Comparison of ENCODE assay signal across 8 mouse cellular contexts in the genomic region with DNA sequence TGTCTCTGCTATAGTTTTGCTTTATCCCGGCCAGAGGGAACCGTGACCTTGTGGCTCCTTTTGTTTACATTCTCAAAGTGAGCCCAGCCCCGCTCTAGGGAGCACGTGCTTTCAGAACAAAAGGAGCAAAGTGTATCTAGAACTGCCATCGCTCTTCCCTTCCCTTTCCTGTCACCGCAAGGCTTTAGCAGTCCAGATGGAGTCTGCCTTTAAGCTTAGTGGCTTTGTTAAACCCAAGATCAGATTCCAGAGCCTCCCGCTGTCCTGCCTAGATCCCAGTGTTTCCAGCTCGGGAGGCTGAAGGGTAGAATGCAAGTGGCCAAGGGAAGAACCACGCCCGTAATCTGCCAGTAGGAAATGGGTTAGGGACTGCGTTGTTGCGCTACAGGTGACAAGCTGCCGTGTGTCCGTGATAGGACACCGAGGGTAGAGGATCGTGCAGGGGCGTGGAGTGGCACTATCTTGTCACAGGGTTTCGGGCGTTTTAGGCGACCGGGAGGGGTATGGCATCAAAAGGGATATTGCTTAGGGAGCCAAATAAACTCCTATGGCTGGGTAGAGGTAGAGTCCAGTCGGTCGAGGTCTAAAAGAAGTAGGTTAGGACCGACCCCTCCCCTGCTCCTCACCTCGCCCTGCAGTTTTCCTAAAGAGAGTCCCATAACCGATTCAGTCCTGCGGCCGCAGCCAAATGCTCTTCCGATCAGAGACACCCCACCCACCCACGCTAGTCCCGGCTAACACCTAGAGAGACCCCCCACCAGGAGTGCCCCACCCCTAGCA. TPM values are rescaled to one million over a fixed set of nuclear protein-coding genes. Genes with fewer than 3 reads are reported as not detected.
A peak's percentile ranks its signal among the peaks of the same experiment; 100 is the strongest.
DNase-seq lines count a peak whose midpoint lies in the region; ATAC-seq and TF ChIP-seq lines count a peak whose summit lies in the region.

No protein-coding gene starts in this region.

- peak overlapping the region; percentile 91 for H3K9ac ChIP-seq in kidney, embryonic 15.5 days
- H3K9ac ChIP-seq in heart, embryonic 13.5 days = peak overlapping the region; percentile 91
- peak overlapping the region; percentile 84 for H3K9ac ChIP-seq in limb, embryonic 14.5 days (ENCODE audit: low read depth, low read length, severe bottlenecking)
- H3K9ac ChIP-seq in midbrain, embryonic 15.5 days = peak overlapping the region; percentile 98

- peak overlapping the region; percentile 99 for H3K4me3 ChIP-seq in kidney, embryonic 15.5 days (replicated peaks)
- H3K4me3 ChIP-seq in cortical plate, adult 2 months (ENCODE audit: insufficient read depth, low read length) = peak overlapping the region; percentile 42
- H3K4me3 ChIP-seq in heart, embryonic 13.5 days = peak overlapping the region; percentile 75
- H3K4me3 ChIP-seq in limb, embryonic 14.5 days (replicated peaks; ENCODE audit: low read length) = peak overlapping the region; percentile 86
- peak overlapping the region; percentile 81 for H3K4me3 ChIP-seq in midbrain, embryonic 15.5 days

- no peaks in the 10 kb centered on the region for H3K27me3 ChIP-seq in kidney, embryonic 15.5 days
- H3K27me3 ChIP-seq in heart, embryonic 13.5 days (replicated peaks) = no peaks in the 10 kb centered on the region; the same call in 1 of the 2 replicates
- H3K27me3 ChIP-seq in limb, embryonic 14.5 days (ENCODE audit: control insufficient read depth, insufficient read depth, low read length) = no peaks in the 10 kb centered on the region
- H3K27me3 ChIP-seq in midbrain, embryonic 15.5 days (replicated peaks) = no peaks in the 10 kb centered on the region

- TF ChIP-seq POLR2A in cortical plate, adult 2 months (IDR thresholded peaks at IDR 0.05; ENCODE audit: extremely low read depth, insufficient read depth, low read length) = no peak
- no peak for TF ChIP-seq POLR2A in limb, embryonic 14.5 days (IDR thresholded peaks at IDR 0.05; ENCODE audit: borderline replicate concordance, extremely low read depth, insufficient read depth, insufficient read length)

- no peaks in the 10 kb centered on the region for H3K9me3 ChIP-seq in kidney, embryonic 15.5 days (replicated peaks)
- H3K9me3 ChIP-seq in heart, embryonic 13.5 days = no peaks in the 10 kb centered on the region
- H3K9me3 ChIP-seq in limb, embryonic 14.5 days (ENCODE audit: control insufficient read depth, low read length) = no peaks in the 10 kb centered on the region
- H3K9me3 ChIP-seq in midbrain, embryonic 15.5 days = no peaks in the 10 kb centered on the region

- peak overlapping the region; percentile 63 for H3K27ac ChIP-seq in kidney, embryonic 15.5 days
- peak overlapping the region; percentile 14 for H3K27ac ChIP-seq in cortical plate, adult 2 months (ENCODE audit: insufficient read depth, low read length)
- peak overlapping the region; percentile 92 for H3K27ac ChIP-seq in heart, embryonic 13.5 days (replicated peaks)
- no peak overlapping the region for H3K27ac ChIP-seq in limb, embryonic 14.5 days (replicated peaks; ENCODE audit: low read depth, low read length)
- H3K27ac ChIP-seq in midbrain, embryonic 15.5 days = peak overlapping the region; percentile 98

- intact Hi-C loops in left cerebral cortex, postnatal 14 days (cut with DNase I) = loop anchor here (2.0 kb wide), 1 partner anchor 71 kb away; a partner anchor contains a TSS

- H3K4me1 ChIP-seq in kidney, embryonic 15.5 days = peaks cover 22% of the 10 kb centered on the region
- H3K4me1 ChIP-seq in cortical plate, adult 2 months (ENCODE audit: control insufficient read depth, insufficient read depth, low read length) = peaks cover 8% of the 10 kb centered on the region
- H3K4me1 ChIP-seq in heart, embryonic 13.5 days = peaks cover 20% of the 10 kb centered on the region
- H3K4me1 ChIP-seq in limb, embryonic 14.5 days (ENCODE audit: control insufficient read depth, insufficient read depth, low read length) = peaks cover 7% of the 10 kb centered on the region; the same call in 1 of the 2 replicates
- H3K4me1 ChIP-seq in midbrain, embryonic 15.5 days = peaks cover 48% of the 10 kb centered on the region

- ATAC-seq in kidney, embryonic 15.5 days (replicated peaks; ENCODE audit: low FRiP score) = peak; percentile 3; the same call in 1 of the 2 replicates
- ATAC-seq in heart, embryonic 13.5 days (ENCODE audit: extremely low read depth, insufficient number of reproducible peaks, low FRiP score, low TSS enrichment) = no peak
- peak; percentile 21; the same call in 1 of the 2 replicates for ATAC-seq in limb, embryonic 14.5 days (ENCODE audit: low FRiP score, low read depth)
- peak; percentile 32 for ATAC-seq in midbrain, embryonic 15.5 days (replicated peaks)

- peak overlapping the region; percentile 89 for H3K4me2 ChIP-seq in kidney, embryonic 15.5 days
- H3K4me2 ChIP-seq in heart, embryonic 13.5 days = peak overlapping the region; percentile 99
- peak overlapping the region; percentile 81 for H3K4me2 ChIP-seq in limb, embryonic 14.5 days (replicated peaks; ENCODE audit: low read depth, low read length, severe bottlenecking)
- H3K4me2 ChIP-seq in midbrain, embryonic 15.5 days = peak overlapping the region; percentile 79

- DNase-seq in kidney, adult 9 months = no peak
- DNase-seq in limb, embryonic 14.5 days (ENCODE audit: low spot score) = no peak
- DNase-seq in thymus, postnatal 4 days = peak; percentile 64
- DNase-seq in left cerebral cortex, postnatal 14 days (ENCODE audit: low spot score in 2 of 2) = no peak

- under 1% methylated on average over 31 of the region's 31 CpGs for WGBS in kidney, embryonic 15.5 days
- under 1% methylated on average over 31 of the region's 31 CpGs for WGBS in heart, embryonic 13.5 days
- under 1% methylated on average over 31 of the region's 31 CpGs for WGBS in limb, embryonic 14.5 days
- WGBS in midbrain, embryonic 15.5 days = under 1% methylated on average over 31 of the region's 31 CpGs

- H3K36me3 ChIP-seq in kidney, embryonic 15.5 days = peaks cover 19% of the 10 kb centered on the region
- peaks cover 21% of the 10 kb centered on the region for H3K36me3 ChIP-seq in heart, embryonic 13.5 days
- H3K36me3 ChIP-seq in limb, embryonic 14.5 days (ENCODE audit: control insufficient read depth, insufficient read depth, low read length) = peaks cover 21% of the 10 kb centered on the region
- peaks cover 13% of the 10 kb centered on the region for H3K36me3 ChIP-seq in midbrain, embryonic 15.5 days (replicated peaks)

- TF ChIP-seq CTCF in cortical plate, adult 2 months (IDR thresholded peaks at IDR 0.05; ENCODE audit: extremely low read depth, insufficient read depth, low read length) = no peak

RNA-seq across cellular contexts. Expression of a gene that starts 0.5 kb away (rescaled TPM):
- polyA plus RNA-seq in kidney, embryonic 15.5 days (2015; fragmentation: Nextera tagmentation; extraction: Ambion mirVana) = 1,708 and 1,728 TPM in 2 replicates
- 901 and 956 TPM in 2 replicates for polyA plus RNA-seq in cortical plate, adult 2 months (2012; rRNA removed)
- 988 and 1,051 TPM in 2 replicates for polyA plus RNA-seq in heart, embryonic 13.5 days (2015; fragmentation: Nextera tagmentation; extraction: Ambion mirVana)
- 246 and 428 TPM in 2 replicates for polyA plus RNA-seq in limb, embryonic 14.5 days (2012; rRNA removed)
- 1,273 and 1,449 TPM in 2 replicates for polyA plus RNA-seq in limb, embryonic 14.5 days (2014; fragmentation: Nextera tagmentation; extraction: Ambion mirVana)
- 7,501 and 7,674 TPM in 2 replicates for polyA plus RNA-seq in midbrain, embryonic 15.5 days (2015; fragmentation: Nextera tagmentation; extraction: Ambion mirVana)
- 1,000 to 10,000 TPM; 1,227 to 1,286 TPM for total RNA-seq in left cerebral cortex, postnatal 14 days (2021)

RNA-seq across cellular contexts. Expression of a gene that starts 28.9 kb away (rescaled TPM):
- polyA plus RNA-seq in kidney, embryonic 15.5 days (2015; fragmentation: Nextera tagmentation; extraction: Ambion mirVana) = 3.2 and 3.5 TPM in 2 replicates
- polyA plus RNA-seq in cortical plate, adult 2 months (2012; rRNA removed) = 78.7 and 81.5 TPM in 2 replicates
- 10.0 and 10.9 TPM in 2 replicates for polyA plus RNA-seq in heart, embryonic 13.5 days (2015; fragmentation: Nextera tagmentation; extraction: Ambion mirVana)
- polyA plus RNA-seq in limb, embryonic 14.5 days (2012; rRNA removed) = 5.9 and 8.2 TPM in 2 replicates
- 2.3 and 2.9 TPM in 2 replicates for polyA plus RNA-seq in limb, embryonic 14.5 days (2014; fragmentation: Nextera tagmentation; extraction: Ambion mirVana)
- 22.6 and 24.7 TPM in 2 replicates for polyA plus RNA-seq in midbrain, embryonic 15.5 days (2015; fragmentation: Nextera tagmentation; extraction: Ambion mirVana)
- total RNA-seq in left cerebral cortex, postnatal 14 days (2021) = 10 to 100 TPM; 54.6 to 55.8 TPM

RNA-seq across cellular contexts. Expression of a gene that starts 43.2 kb away (rescaled TPM):
- polyA plus RNA-seq in kidney, embryonic 15.5 days (2015; fragmentation: Nextera tagmentation; extraction: Ambion mirVana) = 16.7 and 17.8 TPM in 2 replicates
- polyA plus RNA-seq in cortical plate, adult 2 months (2012; rRNA removed) = 0.23 and 0.31 TPM in 2 replicates
- polyA plus RNA-seq in heart, embryonic 13.5 days (2015; fragmentation: Nextera tagmentation; extraction: Ambion mirVana) = 8.5 and 11.2 TPM in 2 replicates
- polyA plus RNA-seq in limb, embryonic 14.5 days (2012; rRNA removed) = 6.7 and 10.3 TPM in 2 replicates
- polyA plus RNA-seq in limb, embryonic 14.5 days (2014; fragmentation: Nextera tagmentation; extraction: Ambion mirVana) = 3.5 and 3.6 TPM in 2 replicates
- polyA plus RNA-seq in midbrain, embryonic 15.5 days (2015; fragmentation: Nextera tagmentation; extraction: Ambion mirVana) = 1.3 and 1.9 TPM in 2 replicates
- under 1 TPM; 0.53 to 0.55 TPM for total RNA-seq in left cerebral cortex, postnatal 14 days (2021)

Comparison
In these comparisons a context has a peak if more than half of its experiments do, and no peak if none do; other contexts are left out.
1. H3K4me3 ChIP-seq: peak in every context shown above with its lines; median percentile 99 in kidney, embryonic 15.5 days; 86 in limb, embryonic 14.5 days; 81 in midbrain, embryonic 15.5 days; 75 in heart, embryonic 13.5 days; 42 in cortical plate, adult 2 months.